Comparison of ENCODE assay signal across 8 mouse cellular contexts in genomic region chr8:87702790-87703311, GRCm38 (mm10).
A peak's percentile ranks its signal among the peaks of the same experiment; 100 is the strongest.
DNase-seq lines count a peak whose midpoint lies in the region; ATAC-seq and TF ChIP-seq lines count a peak whose summit lies in the region.

No protein-coding gene starts in this region.

- peak; percentile 27; the same call in 1 of the 2 replicates for ATAC-seq in embryonic facial prominence, embryonic 14.5 days (ENCODE audit: low read depth)
- ATAC-seq in stomach, embryonic 16.5 days (ENCODE audit: insufficient read depth, low FRiP score): peak; percentile 31; the same call in 1 of the 2 replicates

- H3K4me2 ChIP-seq in embryonic facial prominence, embryonic 14.5 days (ENCODE audit: low read depth, low read length): no peak overlapping the region
- no peak overlapping the region for H3K4me2 ChIP-seq in stomach, embryonic 16.5 days (ENCODE audit: low read depth, low read length)

- peak overlapping the region; percentile 17; the same call in 1 of the 2 replicates for H3K27ac ChIP-seq in heart, embryonic 10.5 days
- 0 out of 2 replicates have a peak overlapping the region, but pooled peaks have one; percentile 28 for H3K27ac ChIP-seq in embryonic facial prominence, embryonic 14.5 days (replicated peaks; ENCODE audit: low read depth, low read length)
- peak overlapping the region; percentile 28 for H3K27ac ChIP-seq in limb, embryonic 10.5 days
- H3K27ac ChIP-seq in stomach, embryonic 16.5 days (ENCODE audit: low read length): peak overlapping the region; percentile 45; the same call in 1 of the 2 replicates
- H3K27ac ChIP-seq in thymus, adult 2 months (ENCODE audit: control insufficient read depth, insufficient read depth, low read length): no peak overlapping the region

- peaks cover 12% of the 10 kb centered on the region; the same call in 1 of the 2 replicates for H3K27me3 ChIP-seq in heart, embryonic 10.5 days (ENCODE audit: insufficient read depth, poor library complexity, severe bottlenecking)
- H3K27me3 ChIP-seq in embryonic facial prominence, embryonic 14.5 days (replicated peaks; ENCODE audit: control insufficient read depth, insufficient read depth, low read length): no peaks in the 10 kb centered on the region
- H3K27me3 ChIP-seq in limb, embryonic 10.5 days (ENCODE audit: low read depth, poor library complexity, severe bottlenecking): no peaks in the 10 kb centered on the region
- no peaks in the 10 kb centered on the region for H3K27me3 ChIP-seq in stomach, embryonic 16.5 days (ENCODE audit: control insufficient read depth, insufficient read depth, low read length)
- H3K27me3 ChIP-seq in thymus, adult 2 months (ENCODE audit: control insufficient read depth, insufficient read depth, low read length): no peaks in the 10 kb centered on the region

- no peaks in the 10 kb centered on the region for H3K9me3 ChIP-seq in heart, embryonic 10.5 days
- no peaks in the 10 kb centered on the region for H3K9me3 ChIP-seq in embryonic facial prominence, embryonic 14.5 days (ENCODE audit: control insufficient read depth, low read length)
- H3K9me3 ChIP-seq in limb, embryonic 10.5 days (replicated peaks): no peaks in the 10 kb centered on the region
- H3K9me3 ChIP-seq in stomach, embryonic 16.5 days (replicated peaks; ENCODE audit: control insufficient read depth, low read length): no peaks in the 10 kb centered on the region

- no peak overlapping the region for H3K9ac ChIP-seq in embryonic facial prominence, embryonic 14.5 days (ENCODE audit: low read depth, low read length)
- no peak overlapping the region for H3K9ac ChIP-seq in stomach, embryonic 16.5 days (ENCODE audit: low read length)

- no peaks in the 10 kb centered on the region for H3K36me3 ChIP-seq in heart, embryonic 10.5 days
- H3K36me3 ChIP-seq in embryonic facial prominence, embryonic 14.5 days (ENCODE audit: control insufficient read depth, insufficient read depth, low read length): no peaks in the 10 kb centered on the region
- peaks cover 11% of the 10 kb centered on the region; the same call in 1 of the 2 replicates for H3K36me3 ChIP-seq in limb, embryonic 10.5 days
- no peaks in the 10 kb centered on the region for H3K36me3 ChIP-seq in stomach, embryonic 16.5 days (ENCODE audit: control insufficient read depth, insufficient read depth, low read length)
- H3K36me3 ChIP-seq in thymus, adult 2 months (ENCODE audit: control insufficient read depth, insufficient read depth, low read length): no peaks in the 10 kb centered on the region

- 41% methylated on average over 10 of the region's 10 CpGs for WGBS in heart, embryonic 10.5 days
- 41% methylated on average over 10 of the region's 10 CpGs for WGBS in embryonic facial prominence, embryonic 14.5 days
- 49% methylated on average over 10 of the region's 10 CpGs for WGBS in limb, embryonic 10.5 days
- 50% methylated on average over 10 of the region's 10 CpGs for WGBS in stomach, embryonic 16.5 days
- WGBS in thymus, adult 2 months: 95% methylated on average over 10 of the region's 10 CpGs

- no peak for TF ChIP-seq POLR2A in thymus, adult 2 months (IDR thresholded peaks at IDR 0.05; ENCODE audit: control insufficient read depth, extremely low read depth, insufficient read depth, low read length, poor library complexity)

- TF ChIP-seq CTCF in thymus, adult 2 months (IDR thresholded peaks at IDR 0.05; ENCODE audit: borderline replicate concordance, control insufficient read depth, extremely low read depth, insufficient read depth, low read length, poor library complexity): no peak

- peaks cover 32% of the 10 kb centered on the region for H3K4me1 ChIP-seq in heart, embryonic 10.5 days
- peaks cover 18% of the 10 kb centered on the region for H3K4me1 ChIP-seq in embryonic facial prominence, embryonic 14.5 days (ENCODE audit: control insufficient read depth, insufficient read depth, low read length)
- H3K4me1 ChIP-seq in limb, embryonic 10.5 days: peaks cover 40% of the 10 kb centered on the region
- peaks cover 18% of the 10 kb centered on the region; the same call in 1 of the 2 replicates for H3K4me1 ChIP-seq in stomach, embryonic 16.5 days (ENCODE audit: control insufficient read depth, insufficient read depth, low read length)
- no peaks in the 10 kb centered on the region for H3K4me1 ChIP-seq in thymus, adult 2 months (replicated peaks; ENCODE audit: control insufficient read depth, insufficient read depth, low read length)

- no peak for DNase-seq in heart, embryonic 10.5 days (ENCODE audit: low spot score)
- DNase-seq in heart, postnatal 14 days: no peak
- DNase-seq in MN1 (ENCODE audit: low spot score): peak; percentile 52
- peak; percentile 61 for DNase-seq in embryonic facial prominence, embryonic 14.5 days (ENCODE audit: low spot score)
- DNase-seq in limb, embryonic 10.5 days (ENCODE audit: low spot score): no peak
- no peak for DNase-seq in spleen, adult 12 weeks (ENCODE audit: low spot score)
- DNase-seq in thymus, adult 2 months: no peak

- H3K4me3 ChIP-seq in heart, embryonic 10.5 days: no peak overlapping the region
- H3K4me3 ChIP-seq in embryonic facial prominence, embryonic 14.5 days (ENCODE audit: low read depth, low read length): no peak overlapping the region
- H3K4me3 ChIP-seq in limb, embryonic 10.5 days: no peak overlapping the region
- H3K4me3 ChIP-seq in stomach, embryonic 16.5 days (replicated peaks; ENCODE audit: low read length): no peak overlapping the region
- no peak overlapping the region for H3K4me3 ChIP-seq in thymus, adult 2 months (ENCODE audit: control insufficient read depth, insufficient read depth, low read length)

- intact Hi-C loops in heart, postnatal 14 days (cut with DNase I): no loop called here

Comparison
In these comparisons a context has a peak if more than half of its experiments do, and no peak if none do; other contexts are left out.
1. DNase-seq: peak in MN1 (single experiment) and embryonic facial prominence, embryonic 14.5 days (single experiment); none in heart, embryonic 10.5 days (single experiment), heart, postnatal 14 days (0 of 2), limb, embryonic 10.5 days (single experiment), spleen, adult 12 weeks (single experiment) and thymus, adult 2 months (single experiment).